Mouse (Mus musculus): Measurements from ENCODE around the gene Pira2.
"Not testable (repeated sequence)": the region's sequence is repeated elsewhere in the genome, so short reads cannot be mapped to it uniquely, and the experiment has no call there.

Pira2 gene

DNA sequence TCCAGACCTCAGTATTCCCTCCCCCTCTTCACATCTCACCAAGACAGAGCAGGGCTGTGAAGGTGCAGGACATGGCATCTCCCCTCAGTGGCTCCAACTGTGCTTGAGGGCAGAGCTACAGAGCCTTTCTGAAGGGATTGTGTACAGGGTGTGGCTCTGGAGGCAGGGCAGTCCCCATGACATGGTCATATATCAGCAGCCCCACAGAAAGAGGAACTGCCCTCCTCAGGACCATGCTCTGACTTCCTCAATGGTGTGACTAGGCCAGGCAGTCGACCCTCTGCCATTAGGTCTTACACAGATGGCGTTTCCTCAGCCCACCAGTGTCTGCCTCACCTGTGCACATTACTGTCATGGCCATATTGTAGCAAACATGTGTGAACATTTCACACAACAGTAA lies at the start of gene Pira2:
Gene Pira2, minus strand, starts transcription at position 101 of the 400 bp plus-strand sequence.
- DNase-seq (ENCODE audit: low spot score) = not testable (repeated sequence)

DNA sequence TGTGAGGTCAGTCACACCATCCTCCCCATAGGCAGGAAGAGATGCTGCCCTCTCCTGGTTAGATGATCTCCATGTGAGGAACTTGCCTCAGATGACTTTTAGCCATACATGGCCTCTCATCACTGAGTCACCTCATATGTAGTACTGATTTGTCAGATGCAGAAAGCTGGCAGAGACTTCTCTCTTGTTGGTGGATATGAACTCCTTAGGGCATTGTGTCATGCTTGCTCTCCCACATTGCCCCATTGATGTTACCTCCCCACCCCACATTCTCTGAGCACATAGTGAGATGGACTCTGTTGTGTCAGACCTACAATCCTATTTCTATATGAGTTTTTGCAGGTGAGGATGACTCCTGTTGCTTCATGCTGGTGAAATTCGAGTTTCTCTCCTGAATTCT lies 30.2 kb upstream of the Pira2 start:
- DNase-seq (ENCODE audit: low spot score) = not testable (repeated sequence)

DNA sequence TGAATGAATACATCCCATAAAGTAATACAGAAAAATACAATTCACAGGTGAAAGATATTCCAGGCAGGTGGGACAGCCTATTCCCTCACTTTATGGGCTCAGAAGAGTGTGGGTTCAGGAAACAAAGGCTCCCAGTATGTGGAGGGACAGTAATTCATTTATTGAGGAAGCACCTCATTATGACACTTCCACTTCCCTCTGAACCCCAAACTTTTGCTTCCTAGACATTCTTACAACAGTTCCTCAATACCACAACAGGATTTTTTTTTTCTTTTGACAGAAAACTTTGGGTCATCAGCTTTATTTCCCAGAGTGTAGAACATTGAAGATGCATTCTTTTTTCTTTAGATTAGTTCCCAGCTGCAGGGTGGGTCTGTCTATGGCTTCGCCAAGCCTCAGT lies 7.0 kb downstream of the Pira2 start:
- DNase-seq (ENCODE audit: low spot score) = not testable (repeated sequence)

DNA sequence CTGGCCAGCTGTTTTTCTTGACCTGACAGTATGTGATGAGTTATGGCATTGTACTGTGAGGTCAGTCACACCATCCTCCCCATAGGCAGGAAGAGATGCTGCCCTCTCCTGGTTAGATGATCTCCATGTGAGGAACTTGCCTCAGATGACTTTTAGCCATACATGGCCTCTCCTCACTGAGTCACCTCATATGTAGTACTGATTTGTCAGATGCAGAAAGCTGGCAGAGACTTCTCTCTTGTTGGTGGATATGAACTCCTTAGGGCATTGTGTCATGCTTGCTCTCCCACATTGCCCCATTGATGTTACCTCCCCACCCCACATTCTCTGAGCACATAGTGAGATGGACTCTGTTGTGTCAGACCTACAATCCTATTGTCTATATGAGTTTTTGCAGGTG lies 14.2 kb downstream of the Pira2 start:
- not testable (repeated sequence) for DNase-seq (ENCODE audit: low spot score)

DNA sequence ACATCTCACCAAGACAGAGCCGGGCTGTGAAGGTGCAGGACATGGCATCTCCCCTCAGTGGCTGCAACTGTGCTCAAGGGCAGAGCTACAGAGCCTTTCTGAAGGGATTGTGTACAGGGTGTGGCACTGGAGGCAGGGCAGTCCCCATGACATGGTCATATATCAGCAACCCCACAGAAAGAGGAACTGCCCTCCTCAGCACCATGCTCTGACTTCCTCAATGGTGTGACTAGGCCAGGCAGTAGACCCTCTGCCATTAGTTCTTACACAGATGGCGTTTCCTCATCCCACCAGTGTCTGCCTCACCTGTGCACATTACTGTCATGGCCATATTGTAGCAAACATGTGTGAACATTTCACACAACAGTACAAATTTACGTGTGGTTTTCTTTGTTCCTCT lies 19.3 kb downstream of the Pira2 start, which contains the start of gene Gm15448:
Gene Gm15448, minus strand, starts transcription at position 89 of the 400 bp plus-strand sequence.
- not testable (repeated sequence) for DNase-seq (ENCODE audit: low spot score)

DNA sequence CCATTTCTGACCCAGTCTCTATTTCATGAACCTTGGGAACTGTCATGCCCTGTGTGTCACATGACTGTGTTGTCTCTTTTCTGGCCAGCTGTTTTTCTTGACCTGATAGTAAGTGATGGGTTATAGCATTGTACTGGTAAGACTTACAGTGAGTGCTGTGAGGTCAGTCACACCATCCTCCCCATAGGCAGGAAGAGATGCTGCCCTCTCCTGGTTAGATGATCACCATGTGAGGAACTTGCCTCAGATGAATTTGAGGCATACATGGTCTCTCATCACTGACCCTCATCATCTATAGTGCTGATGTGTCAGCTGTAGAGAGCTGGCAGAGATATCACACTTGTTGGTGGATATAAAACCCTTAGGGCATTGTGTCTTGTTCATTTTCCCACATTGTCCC lies 32.9 kb downstream of the Pira2 start:
- DNase-seq (ENCODE audit: low spot score) = not testable (repeated sequence)

DNA sequence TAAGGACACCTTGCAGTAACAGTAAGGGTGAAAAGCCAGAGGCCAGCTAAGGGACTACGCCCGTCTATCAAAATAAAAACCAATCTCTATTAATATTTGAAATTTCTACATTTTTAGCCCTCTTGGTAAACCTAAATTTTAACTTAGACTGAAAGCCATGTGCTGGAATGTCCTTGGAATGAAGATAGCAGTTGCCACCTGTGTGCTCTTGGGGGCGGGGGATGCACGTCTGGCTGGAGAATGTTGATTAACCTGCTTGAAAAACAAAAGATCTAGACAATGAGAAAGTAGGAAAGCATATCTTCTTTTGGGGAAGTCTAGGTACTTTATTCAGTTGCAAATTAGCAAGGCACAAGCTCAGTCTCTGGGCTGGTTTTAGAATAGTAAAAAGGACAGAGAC lies 41.9 kb downstream of the Pira2 start:
- DNase-seq (ENCODE audit: low spot score) = not testable (repeated sequence)

DNA sequence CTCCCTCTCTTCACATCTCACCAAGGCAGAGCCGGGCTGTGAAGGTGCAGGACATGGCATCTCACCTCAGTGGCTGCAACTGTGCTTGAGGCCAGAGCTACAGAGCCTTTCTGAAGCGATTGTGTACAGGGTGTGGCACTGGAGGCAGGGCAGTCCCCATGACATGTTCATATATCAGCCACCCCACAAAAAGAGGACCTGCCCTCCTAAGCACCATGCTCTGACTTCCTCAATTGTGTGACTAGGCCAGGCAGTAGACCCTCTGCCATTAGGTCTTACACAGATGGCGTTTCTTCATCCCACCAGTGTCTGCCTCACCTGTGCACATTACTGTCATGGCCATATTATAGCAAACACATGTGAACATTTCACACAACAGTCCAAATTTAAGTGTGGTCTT lies 44.9 kb downstream of the Pira2 start:
- not testable (repeated sequence) for DNase-seq (ENCODE audit: low spot score)

DNA sequence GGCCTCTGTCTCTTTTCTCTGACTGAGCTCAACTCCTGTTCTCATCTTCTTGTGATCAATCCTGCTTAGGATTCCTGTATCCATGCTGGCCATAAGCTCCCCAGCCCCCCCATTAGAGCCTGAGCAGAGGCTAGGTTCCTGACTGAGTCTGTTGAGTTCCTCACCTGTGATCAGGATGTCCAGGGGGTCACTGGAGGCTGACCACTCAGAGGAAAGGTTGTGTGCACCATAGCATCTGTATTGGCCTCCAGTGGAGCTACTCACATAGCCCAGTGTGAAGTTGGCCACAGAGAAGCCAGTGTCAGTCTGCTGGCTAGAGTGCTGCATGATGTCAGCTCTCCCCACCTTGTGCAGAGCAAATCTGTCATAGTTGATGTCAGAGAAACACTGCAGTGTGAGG lies 48.6 kb downstream of the Pira2 start:
- DNase-seq (ENCODE audit: low spot score) = not testable (repeated sequence)

Measured in testis, postnatal 14 days (tissue).